Mouse (Mus musculus) kidney, adult 18-20 months (tissue): ENCODE results near the gene Pkdrej.
A peak's percentile ranks its signal among the peaks of the same experiment; 100 is the strongest.
"Not testable (repeated sequence)": the region's sequence is repeated elsewhere in the genome, so short reads cannot be mapped to it uniquely, and the experiment has no call there.

ENCODE experiments used
- DNase-seq: peaks from one replicate; pipeline ENCODE4 v3.0.0; 2021

Pkdrej gene

DNA sequence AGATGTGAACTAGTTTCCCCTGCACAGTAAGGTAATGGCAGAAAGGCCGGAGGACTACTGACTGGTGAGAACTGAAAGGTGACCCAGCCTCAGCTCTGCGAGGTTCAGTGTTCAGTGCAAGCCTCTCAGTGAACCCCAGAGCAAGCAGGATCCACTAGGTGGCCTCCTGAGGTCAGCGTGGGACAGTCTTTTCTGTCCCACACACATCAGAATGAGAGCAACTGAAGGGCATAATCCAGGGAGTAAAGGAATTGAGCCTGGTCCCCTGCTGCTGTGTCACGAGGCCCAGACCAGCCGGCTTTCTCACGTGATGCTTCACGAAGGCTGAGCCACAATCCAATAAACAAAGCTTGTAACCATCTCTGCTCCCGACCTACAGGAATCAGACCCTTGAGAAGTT is 13.1 kb downstream of the Pkdrej start:
- DNase-seq: peak; percentile 45

DNA sequence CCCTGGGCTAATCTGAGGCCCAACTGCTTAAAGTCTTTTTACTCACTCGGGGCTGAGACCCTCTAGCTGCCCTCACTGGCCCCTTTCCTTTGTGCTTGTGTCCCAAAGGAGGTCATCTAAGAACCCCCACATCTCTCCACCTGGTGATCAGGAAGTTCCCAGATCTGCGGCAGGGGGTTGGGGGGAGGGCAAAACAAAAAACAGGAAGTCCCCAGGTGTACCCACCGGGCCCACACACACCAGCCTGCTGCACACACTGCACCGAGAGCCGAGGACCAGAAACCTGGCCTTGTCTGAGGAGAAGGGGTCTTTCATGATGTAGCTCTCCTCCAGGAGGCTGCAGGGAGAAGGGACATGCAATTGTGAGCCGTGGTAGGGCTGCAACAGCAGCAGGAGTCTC is 13.5 kb downstream of the Pkdrej start:
- no peak for DNase-seq

DNA sequence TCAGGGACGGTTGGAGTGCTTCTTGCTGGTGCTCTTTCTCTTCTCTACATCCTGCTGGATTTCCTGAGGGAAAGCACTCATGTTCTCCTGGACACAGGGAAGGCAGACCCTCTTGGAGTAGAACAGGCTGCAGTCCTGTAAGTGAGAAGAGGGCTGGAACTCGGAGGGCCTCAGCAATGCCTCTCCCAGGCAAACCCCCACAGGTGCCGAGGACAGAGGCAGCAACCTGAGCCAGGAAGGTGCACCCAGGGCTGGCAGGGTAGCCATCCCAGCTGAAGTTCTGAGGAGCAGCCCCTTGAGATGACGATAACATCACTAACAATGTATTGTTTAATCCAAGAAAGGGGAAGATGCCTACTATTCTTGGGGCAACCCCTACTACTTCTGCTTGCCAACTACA is 14.1 kb downstream of the Pkdrej start:
- DNase-seq: no peak

DNA sequence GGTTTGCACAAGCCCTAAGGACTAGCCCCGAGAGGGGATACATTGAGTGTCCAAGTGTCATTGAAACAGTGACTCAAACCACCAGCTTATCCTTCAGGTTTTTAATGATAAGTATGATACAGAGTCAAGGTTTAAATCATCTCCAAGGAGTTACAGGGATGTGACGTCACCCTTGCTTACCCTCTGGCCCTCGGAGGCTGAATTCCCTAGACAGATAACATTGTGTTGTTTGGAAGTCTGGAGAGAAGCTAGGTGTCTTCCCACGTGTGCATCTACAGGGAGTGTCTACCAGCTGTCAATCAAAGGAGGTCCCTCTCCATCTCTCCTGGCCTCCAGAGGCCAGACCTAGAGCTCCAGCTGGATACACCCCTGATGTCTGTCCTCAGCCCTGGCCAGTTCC is 14.6 kb downstream of the Pkdrej start:
- no peak for DNase-seq

DNA sequence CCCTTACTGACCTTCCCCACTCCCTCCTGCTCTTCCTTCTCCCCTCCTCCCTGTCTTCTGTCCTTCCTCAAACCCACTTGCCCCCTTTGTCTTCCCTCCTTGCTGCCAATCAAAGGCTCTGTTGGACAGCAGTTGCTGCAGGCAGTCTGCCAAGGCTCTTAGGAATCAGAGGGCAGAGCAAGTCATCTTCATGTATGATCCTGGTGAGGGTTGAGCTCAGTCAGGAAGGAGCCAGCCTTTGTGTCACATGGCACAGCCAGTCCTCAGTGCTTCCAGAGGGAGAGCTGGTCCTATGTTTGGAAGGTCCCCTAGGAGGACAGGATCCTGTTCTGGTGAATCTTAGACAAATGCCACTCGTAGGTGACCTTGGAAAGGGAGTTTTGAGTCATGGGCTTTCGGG is 18.6 kb downstream of the Pkdrej start:
- no peak for DNase-seq

DNA sequence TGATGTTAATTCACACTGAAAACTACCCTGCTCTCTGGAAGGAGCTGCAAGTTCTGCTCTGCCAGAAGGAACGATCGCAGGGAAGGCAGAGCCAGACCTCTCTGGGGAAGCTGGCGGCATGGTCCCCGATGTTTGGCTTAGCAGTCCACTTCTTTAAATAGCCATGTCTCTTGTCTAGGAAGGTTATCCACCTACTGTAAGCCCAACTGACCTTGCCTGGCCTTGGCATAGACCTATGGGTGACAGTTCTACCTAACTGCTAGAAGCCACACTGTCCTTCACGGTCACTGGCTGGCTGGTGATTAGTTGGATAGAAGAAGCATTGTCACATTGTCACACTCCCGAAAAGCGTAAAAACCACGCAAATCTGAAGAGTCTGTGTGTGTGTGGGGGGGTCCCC is 22.9 kb downstream of the Pkdrej start:
- DNase-seq: no peak

DNA sequence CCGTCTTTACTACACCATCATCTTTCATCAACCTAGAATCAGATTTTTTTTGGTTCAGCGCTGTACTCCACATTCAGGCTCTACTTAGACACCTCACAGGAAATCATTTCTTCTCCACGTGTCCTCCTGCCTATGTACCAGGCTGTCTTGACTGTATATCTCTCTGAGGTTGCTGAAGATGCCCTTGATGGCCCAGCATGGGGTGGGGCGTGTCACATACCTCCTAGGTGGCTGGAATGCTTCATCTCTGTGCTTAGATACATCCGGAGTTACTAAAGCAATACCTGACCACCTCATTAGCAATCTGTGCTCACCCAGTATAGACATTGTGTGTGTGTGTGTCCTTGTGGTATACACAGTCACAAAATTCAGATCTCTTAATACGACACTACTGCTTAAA is 26.0 kb downstream of the Pkdrej start:
- DNase-seq: no peak

DNA sequence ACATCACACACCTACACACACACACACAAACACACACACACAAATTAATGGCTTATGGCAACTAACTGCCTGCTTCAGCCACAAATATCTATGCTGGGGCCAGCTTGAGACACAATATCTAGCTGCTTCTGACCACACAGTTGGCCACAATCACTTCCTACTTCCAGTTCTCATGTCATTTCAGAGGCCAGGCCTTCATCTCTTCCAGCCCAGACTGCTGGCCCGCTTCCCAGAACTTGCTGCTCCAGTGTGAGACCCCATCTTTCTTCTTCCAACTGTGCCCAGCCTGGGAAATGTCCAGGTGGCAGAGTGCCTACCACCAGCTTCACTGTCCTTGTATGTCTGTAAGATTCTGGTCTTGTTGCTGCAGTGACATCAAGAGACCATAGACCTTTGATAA is 28.7 kb downstream of the Pkdrej start:
- DNase-seq: no peak

DNA sequence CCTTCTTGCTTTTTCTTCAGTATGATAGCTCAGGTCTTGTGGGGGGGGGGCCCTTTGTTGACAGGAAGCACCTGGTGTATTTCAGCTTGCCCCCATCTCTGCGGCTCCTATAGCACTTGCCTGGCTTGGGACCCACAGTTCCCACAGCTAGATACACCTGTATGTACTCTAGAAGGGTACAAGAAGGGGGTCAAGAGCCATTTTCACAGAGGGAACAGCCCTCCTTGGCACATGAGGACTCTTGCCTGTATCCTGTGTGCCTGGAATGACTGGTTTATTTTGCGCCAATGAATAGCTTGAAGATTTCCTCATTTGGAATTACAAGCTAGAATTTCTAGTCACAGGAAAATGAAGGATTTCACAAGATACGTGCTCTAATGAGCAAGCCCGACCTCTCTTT is 30.1 kb downstream of the Pkdrej start:
- DNase-seq: no peak

DNA sequence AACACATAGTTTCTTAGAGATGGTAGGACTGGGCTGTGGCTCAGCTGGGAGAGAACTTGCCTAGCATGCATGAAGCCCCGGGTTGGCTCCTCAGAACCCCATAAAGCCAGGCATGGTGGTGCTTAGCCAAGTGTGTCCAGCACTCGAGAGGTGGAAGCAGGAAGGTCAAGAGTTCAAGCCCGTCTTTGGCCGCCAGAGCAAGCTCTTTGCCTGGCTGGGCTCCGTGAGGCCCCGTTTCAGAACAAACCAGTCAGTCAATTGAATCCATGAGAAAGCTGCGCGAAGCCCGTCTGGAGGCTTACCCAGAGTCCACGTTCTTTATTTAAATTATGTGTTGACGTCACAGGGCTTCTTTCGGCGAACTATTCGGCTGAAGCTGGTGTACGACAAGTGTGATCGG is 32.9 kb downstream of the Pkdrej start:
- no peak for DNase-seq

DNA sequence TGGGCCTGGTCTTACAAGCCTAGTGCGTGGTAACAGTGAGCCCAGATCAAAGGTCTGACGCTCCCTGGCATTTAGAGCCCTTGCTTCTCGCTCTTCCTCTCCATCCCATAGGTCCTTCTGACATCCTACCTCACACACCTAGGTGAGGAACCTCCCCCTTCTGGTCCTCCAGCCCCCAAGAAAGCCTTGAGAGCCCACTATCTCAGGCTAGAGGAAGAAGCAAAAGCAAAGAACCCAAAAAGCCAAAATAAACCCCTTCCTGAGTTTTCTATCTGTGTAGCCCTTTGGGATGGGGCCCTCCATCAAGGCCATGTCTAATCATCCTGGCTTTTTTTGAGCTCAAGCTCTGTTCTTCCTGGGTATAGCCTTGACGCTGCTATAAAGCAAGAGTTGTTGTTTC is 33.5 kb downstream of the Pkdrej start:
- DNase-seq: no peak

DNA sequence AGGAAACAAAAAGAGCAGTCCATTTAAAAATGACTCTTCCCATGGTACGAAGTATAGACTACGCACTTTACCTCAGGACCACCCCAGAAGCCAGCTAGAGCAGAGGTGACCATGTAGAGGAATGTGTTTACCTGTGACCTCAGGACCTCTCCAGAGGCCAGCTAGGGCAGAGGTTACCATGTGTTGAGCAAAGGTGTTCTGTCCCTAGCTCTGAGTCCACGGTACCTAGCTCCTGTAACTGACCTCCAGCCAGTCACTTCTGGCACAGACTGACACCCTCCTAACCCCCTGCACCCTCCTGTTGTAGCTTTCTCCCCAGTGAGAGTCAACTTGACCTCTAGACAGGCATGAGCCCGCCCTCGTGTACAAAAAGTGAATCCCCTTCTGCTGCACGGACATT is 34.1 kb downstream of the Pkdrej start:
- DNase-seq: no peak

DNA sequence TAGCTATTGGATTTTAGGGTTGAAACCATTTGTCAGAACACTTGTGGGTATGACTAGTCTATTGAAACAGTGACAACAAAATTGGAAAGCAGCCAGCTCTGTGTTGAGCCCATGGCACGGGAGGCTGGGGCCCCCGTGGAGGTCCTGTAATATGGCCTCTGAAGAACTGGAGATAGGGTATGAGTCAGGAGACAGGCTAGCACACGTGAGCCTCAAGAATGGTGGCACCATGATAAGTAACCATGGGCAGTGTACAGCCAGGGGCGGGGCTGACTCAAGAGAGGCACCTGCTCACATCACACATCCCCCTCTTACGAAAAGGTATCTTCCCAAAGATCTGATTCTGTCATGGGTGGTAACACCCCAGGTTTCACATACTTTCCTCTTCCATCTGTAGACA is 34.8 kb downstream of the Pkdrej start:
- DNase-seq: no peak

DNA sequence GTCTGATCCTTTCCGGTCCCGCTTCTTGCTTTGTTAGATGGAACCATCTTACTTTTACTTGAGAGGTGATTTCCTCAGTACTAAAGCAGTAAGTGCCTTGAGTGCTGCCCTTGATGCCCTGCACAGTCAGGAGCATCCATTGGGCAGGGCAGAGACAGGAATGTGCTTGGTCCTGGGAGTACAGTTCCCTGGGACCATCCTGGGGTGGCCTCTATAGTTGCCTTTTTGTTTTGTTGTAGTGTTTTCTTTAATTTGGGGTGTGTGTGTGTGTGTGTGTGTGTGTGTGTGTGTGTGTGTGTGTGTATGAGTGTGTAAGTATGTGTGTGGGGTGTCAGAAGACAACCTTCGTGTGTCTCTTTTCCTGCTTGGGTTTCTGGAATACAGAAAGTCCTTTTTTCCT is 37.2 kb downstream of the Pkdrej start:
- DNase-seq: no peak

DNA sequence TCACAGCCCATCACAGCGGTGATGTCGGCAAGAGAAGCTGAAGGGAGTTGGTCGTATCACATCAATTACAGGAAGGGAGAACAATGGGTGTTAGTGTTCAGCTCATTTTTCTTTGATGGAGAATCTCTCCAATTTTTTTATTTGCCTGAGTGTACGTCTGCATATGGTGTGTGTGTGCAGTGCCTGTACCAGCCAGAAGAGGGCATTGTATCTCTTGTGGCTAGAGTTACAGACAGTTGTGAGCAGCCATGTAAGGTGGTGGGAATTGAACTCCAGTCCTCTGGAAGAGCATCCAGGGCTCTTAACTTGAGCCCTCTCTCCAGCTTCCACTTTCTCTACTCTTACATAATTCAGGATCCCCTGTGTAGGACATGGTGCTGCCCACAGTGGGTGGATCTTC is 38.4 kb downstream of the Pkdrej start:
- DNase-seq: no peak

DNA sequence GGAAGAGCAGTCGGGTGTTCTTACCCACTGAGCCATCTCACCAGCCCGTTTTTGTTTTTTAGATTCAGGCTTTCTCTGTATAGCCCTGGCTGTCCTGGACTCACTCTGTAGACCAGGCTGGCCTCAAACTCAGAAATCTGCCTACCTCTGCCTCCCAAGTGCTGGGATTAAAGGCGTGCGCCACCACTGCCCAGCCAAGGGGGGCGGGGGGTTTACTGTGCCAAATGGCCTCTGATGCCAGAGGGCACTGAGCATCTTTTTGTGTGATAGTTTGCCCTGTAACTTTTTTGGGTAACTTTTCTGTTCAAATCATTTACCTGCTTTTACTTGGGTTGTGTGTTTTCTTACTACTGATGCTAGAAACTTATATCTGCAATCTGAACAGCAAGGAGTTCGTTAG is 42.6 kb downstream of the Pkdrej start:
- DNase-seq: not testable (repeated sequence)

DNA sequence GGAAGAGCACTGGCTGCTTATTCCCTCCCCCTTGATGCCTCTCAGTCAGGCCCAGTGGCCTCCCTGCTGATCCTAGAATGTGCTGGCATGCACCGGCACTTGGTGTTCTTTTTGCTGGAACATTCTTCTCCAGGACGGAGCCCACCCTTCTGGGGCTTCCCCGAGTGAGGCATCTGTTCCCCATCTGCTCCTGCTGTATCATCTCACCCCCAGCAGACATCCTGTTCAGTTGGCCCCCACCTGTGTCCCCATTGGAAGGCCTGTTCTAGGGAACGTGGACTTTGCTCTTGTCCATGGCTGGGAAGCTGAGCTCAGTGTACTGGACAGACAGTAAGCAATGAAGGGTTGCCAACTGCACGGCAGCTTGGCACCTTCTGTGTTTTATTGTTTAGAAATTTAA is 44.8 kb downstream of the Pkdrej start:
- peak; percentile 74 for DNase-seq

DNA sequence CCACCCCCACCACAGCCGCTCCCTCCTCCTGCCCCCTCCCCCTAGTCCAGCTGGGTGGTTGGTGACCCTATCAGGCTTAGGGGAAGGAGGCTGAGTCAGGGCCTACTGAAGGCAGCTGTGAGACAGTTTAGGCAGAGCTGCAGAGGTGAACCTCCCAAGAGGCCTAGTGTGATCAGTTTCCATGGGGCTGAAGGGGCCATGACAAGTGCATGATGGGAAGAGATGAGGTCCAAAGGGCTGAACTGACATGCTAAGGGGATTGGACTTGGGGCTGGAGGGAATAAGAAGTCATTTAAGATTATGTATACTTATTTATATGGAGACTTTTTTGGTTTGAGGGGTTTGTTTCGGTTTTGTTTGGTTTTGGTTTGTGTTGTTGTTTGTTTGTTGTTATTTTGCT is 45.3 kb downstream of the Pkdrej start:
- no peak for DNase-seq

DNA sequence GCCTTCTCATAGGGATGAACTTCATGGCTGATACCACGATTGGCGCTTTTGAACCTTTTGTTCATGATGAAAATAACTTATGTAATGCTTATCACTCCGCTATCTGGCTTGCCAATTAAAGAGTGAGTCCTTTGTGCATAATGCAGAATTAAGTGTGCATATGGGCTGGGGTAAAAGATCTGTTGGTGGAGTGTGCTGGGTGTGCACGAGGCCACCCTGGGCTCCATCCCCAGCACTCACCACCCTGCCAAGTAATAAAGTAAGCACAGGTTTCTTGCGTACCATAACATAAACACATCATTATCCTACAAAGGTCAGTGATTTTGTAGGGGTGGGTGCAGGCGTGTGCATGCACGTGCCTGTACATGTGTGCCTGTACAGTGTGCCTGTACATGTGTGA is 46.5 kb downstream of the Pkdrej start:
- no peak for DNase-seq

DNA sequence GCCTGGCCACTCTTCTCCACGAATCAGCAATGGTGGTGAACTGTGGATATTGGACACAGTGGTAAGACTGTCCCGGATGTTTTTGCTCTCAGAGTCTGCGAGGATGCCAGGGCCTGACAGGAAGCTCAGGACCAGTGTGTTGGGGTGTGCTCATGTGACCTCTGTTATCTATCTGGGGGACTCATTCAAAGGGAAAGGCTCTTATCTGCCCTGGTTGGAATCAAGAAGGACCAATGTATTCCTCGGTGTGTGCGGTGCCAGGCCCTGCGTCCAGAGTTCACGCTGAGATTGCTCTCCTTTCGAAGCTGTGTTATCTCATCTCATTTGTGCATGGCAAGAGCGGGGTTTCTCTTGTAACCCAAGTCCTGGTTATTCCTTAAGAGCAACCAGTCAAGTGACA is 47.1 kb downstream of the Pkdrej start:
- peak; percentile 30 for DNase-seq

DNA sequence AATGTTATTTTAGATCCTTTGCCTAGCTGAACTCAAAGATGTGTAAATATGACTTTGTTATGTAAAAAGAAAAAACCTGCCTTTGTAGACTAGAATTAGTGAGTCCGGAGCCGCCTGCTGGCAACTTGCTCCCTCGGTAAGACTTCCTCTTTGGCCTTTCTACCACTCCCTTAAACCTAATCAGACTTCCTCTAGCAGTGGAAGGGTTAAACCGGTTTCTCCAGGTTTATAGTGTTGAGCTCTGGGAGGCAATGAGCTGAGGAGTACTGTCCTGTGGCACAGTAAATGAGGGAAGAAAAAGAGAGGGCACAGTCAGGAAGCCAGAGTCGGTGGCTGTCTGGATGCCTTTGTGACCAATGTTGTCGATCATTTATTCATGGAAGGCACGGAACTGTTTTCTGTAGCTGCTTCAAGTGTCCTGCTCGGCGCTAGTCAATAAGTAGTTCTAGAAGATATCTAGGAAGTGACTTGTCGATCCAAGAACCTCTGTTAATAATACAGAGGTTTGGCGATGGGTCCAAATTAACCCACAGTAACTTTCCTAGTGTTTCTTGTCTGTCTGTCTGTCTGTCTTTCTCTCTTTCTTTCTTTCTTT is 49.3 kb downstream of the Pkdrej start:
- DNase-seq: peak; percentile 66

DNA sequence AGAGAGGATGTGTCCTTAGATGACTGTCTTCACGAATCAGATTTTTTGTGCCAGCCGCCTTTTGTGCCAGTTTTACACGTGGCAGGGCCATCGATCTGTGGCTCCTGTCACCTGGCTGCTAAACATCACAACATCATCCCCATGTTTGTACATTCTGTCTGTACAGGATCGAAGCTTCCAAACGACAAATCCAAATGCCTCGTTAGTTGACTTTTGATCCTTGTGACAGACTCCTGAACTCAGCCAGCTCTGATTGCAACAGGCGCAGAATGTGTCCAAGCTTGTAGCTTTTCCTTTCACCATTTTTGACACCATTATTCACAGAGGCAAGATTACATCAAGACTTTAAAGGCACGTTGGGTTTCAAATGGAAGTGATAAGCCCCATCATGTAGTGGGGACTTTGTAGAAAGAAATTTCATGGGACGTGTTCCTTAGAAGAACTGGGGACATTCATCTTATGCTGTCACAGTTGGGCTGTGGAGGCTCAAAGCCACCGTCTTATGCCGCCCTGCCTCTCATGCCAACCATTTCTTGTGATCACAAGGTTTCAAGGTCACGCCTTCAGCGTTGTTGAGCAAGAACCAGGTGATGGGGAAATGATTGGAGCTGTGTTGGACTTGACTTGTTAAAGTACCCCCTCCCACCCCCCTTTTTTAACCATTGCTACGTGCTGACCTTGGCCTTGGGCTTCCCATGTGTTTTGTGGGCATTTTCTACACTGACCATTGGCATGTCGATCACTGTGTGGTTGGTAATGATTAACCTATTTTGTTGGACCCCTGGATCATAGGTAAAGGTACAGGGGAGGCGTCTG is 50.0 kb downstream of the Pkdrej start:
- peak; percentile 71 for DNase-seq

DNA sequence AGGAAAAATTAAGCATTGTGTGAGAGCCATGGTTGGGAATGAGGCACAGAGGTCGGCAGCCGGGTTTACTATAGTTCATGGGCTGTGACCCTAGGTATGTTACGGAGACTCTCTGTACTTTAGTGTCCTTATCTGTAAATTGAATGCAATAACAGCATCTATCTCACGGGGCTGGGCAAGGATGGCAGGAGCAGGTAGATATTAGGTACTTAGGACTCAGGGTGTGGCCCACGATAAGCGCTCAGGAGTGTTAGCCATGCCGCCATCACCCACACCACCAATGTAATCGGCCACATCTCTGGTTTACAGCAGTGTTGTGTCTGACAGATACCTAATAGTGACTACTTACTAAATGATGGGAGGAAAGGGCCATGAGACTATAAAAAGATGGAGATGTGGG is 52.5 kb downstream of the Pkdrej start:
- no peak for DNase-seq

DNA sequence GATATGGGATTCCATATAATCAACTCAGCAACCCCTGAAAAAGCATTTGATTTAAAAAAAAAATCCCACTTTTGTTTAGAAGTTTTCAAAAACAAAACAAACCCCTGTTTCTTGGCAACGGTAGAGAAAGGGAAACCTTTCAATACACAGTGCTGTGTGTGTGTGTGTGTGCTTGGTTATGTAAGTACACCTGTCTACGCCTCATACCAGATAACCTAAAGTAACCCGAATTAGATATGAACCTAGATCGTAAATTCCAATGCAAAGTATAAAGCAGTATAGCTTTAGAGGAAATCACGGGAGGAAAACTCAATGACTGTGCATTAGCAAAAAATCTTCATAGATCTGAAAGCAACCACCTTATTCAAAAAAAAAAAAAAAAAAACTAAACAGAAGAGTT is 54.9 kb downstream of the Pkdrej start:
- no peak for DNase-seq

DNA sequence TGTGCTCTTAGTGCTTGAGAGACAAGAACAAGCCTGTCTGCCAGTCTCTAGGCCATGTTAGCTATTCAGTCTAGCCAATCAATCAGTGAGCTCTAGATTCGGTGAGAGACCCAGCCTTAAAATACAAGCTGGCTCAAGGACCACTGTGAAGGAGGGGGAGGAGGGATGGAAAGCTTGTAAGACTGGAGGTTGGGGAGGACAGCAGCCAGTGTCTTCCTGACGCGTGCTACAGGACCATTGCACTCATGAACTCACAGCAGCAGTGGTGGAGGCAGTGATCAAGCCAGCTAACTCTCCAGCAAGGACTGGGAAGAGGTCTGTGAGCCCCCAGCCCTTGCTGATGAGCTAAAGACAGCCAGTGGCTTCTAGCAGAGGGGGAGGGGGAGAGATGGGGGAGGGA is 56.5 kb downstream of the Pkdrej start:
- no peak for DNase-seq
